Mouse (Mus musculus): Measurements from ENCODE around the gene Vamp4.

The Vamp4 gene

DNA sequence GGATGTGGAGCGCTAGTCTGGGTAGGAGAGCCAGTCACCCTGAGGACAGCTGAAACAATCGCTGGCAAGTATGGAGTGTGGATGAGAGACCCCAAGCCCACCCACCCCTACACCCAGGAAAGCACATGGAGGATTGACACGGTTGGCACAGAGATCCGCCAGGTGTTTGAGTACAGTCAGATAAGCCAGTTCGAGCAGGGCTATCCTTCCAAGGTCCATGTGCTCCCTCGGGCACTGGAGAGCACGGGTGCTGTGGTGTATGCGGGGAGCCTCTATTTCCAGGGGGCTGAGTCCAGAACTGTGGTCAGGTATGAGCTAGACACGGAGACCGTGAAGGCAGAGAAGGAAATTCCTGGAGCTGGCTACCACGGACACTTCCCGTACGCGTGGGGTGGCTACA is 78.1 kb downstream of the Vamp4 start:
- no peak for DNase-seq (ENCODE audit: low spot score)
